Mouse (Mus musculus) hindbrain, embryonic 13.5 days (tissue): ENCODE data around the gene Chml. TPM values are rescaled to one million over a fixed set of nuclear protein-coding genes. Genes with fewer than 3 reads are reported as not detected.

Source experiments
- ATAC-seq: fragments of 200-750 bp; cut with Nextera tagmentation; 2 replicates; pipeline ENCODE4 v1.8.0; 2017; ENCODE audit warnings: moderate TSS enrichment; ENCODE audit not compliant: low FRiP score
- H3K27ac ChIP-seq: fragments of 300-500 bp; sonication (generic); 2 replicates; pipeline ENCODE4 v1.5.1; 2015; ENCODE audit warnings: inconsistent platforms, mild to moderate bottlenecking, moderate library complexity
- H3K27me3 ChIP-seq: fragments of 300-500 bp; sonication (generic); 2 replicates; pipeline ENCODE4 v1.6.1; 2015; ENCODE audit warnings: mild to moderate bottlenecking, inconsistent platforms
- H3K36me3 ChIP-seq: fragments of 300-500 bp; sonication (generic); 2 replicates; pipeline ENCODE4 v1.6.1; 2015; ENCODE audit warnings: mild to moderate bottlenecking, inconsistent platforms
- H3K4me1 ChIP-seq: fragments of 300-500 bp; sonication (generic); replicated peaks from 2 replicates; pipeline ENCODE4 v1.6.1; 2015; ENCODE audit warnings: inconsistent platforms
- H3K4me2 ChIP-seq: fragments of 300-500 bp; sonication (generic); 2 replicates; pipeline ENCODE4 v1.6.1; 2015; ENCODE audit warnings: inconsistent platforms, mild to moderate bottlenecking, moderate library complexity
- H3K4me3 ChIP-seq: fragments of 300-500 bp; sonication (generic); 2 replicates; pipeline ENCODE4 v1.5.1; 2015; ENCODE audit warnings: mild to moderate bottlenecking, inconsistent platforms
- H3K9ac ChIP-seq: fragments of 300-500 bp; sonication (generic); 2 replicates; pipeline ENCODE4 v1.6.1; 2015; ENCODE audit warnings: mild to moderate bottlenecking, inconsistent platforms
- H3K9me3 ChIP-seq: fragments of 300-500 bp; sonication (generic); 2 replicates; pipeline ENCODE4 v1.6.1; 2016; ENCODE audit warnings: inconsistent platforms
- WGBS: fragments of 180-500 bp; shearing (Covaris S2); methylation state at CpG from one replicate; pipeline ENCODE4 v1.1.7; 2015; 5-methylcytosine and 5-hydroxymethylcytosine counted together
- polyA plus RNA-seq: library from polyadenylated mRNA; unstranded; fragments of >200 nt; fragmentation: Nextera tagmentation; extraction: Ambion mirVana; gene quantifications from 2 replicates; pipeline ENCODE4 v1.2.1, GENCODE M21; 2015

The Chml gene
- polyA plus RNA-seq, 1 experiment from 2014 or later: 3.3 TPM

DNA sequence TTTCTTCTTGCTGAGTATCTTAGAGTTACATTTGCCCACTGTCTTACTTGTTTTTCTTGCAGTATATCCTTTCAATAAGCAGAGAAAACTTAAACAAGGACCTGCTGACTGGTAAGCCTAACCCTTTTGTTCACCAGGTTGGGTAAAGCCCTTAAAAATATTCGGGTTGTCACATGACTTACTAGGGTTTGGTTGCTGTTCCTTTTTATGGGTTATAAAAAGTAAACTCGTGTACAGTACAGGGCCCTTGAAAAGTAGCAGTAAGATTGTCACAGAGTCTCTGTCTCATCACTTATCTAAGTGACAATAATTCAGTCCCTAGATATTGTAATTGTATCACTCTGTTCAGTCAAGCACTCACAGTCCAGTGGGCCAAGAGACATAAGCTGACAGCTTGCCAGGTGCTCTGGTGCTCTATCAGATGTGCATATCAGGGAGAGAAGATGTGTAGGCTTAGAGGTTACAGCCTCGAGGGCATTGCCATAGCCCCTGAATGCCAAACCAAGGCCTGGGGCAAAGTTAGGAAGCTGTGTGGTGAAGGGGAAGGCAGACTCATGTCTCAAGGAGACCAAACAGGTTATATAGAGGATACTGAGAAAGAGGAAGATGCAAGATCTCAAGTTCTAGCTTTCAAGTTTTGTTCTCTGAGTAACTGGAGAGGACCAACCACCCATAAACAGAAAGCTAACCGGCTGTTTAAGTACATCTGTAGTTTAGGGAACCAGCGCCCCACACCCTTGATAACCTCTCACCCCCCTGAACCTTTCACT is 49.0 kb downstream of the Chml start:
- H3K9me3 ChIP-seq: no peaks in the 10 kb centered on the region
- ATAC-seq: no peak
- H3K4me1 ChIP-seq: no peaks in the 10 kb centered on the region
- 79% methylated on average over 5 of the region's 5 CpGs for WGBS
- no peaks in the 10 kb centered on the region for H3K27me3 ChIP-seq
- no peak overlapping the region for H3K4me2 ChIP-seq
- no peak overlapping the region for H3K9ac ChIP-seq
- H3K4me3 ChIP-seq: no peak overlapping the region
- no peaks in the 10 kb centered on the region for H3K36me3 ChIP-seq
- H3K27ac ChIP-seq: no peak overlapping the region

DNA sequence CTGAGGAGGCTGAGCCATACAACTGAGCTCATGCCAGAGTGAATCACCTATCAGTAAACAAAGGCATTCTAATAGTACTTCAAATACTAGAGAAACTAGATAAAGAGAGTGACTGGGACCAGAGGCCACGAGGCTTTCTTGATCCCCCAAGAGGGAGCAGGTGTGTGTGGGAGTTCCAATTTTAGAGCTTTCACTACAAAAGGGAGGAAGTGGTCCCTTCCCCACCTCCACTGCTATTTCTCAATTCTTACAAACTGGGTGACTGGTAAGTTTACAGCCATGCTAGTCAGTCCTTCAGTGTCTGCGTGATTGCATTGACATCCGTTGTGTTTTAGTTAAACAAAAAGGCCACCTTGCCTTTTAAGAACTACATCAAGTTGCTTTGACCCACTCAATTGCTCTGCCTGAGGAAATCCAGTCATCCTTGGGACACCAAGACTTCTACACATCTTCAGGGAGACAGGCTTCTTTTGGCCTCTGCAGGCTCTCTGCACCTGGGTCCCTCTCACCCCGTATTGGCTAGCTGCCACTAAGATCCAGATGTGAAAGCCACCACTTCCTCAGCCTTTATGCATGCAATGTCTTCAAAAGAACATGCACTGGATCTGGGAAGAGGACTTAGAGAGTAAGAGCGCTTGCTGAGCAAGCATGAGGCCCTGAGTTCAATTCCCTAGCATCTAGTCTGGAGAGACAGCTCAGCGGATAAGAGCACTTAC is 52.1 kb downstream of the Chml start:
- no peaks in the 10 kb centered on the region for H3K4me1 ChIP-seq
- 85% methylated on average over 6 of the region's 6 CpGs for WGBS
- H3K4me2 ChIP-seq: no peak overlapping the region
- no peak overlapping the region for H3K4me3 ChIP-seq
- H3K36me3 ChIP-seq: no peaks in the 10 kb centered on the region
- no peak for ATAC-seq
- no peak overlapping the region for H3K9ac ChIP-seq
- no peaks in the 10 kb centered on the region for H3K27me3 ChIP-seq
- H3K9me3 ChIP-seq: no peaks in the 10 kb centered on the region
- no peak overlapping the region for H3K27ac ChIP-seq

DNA sequence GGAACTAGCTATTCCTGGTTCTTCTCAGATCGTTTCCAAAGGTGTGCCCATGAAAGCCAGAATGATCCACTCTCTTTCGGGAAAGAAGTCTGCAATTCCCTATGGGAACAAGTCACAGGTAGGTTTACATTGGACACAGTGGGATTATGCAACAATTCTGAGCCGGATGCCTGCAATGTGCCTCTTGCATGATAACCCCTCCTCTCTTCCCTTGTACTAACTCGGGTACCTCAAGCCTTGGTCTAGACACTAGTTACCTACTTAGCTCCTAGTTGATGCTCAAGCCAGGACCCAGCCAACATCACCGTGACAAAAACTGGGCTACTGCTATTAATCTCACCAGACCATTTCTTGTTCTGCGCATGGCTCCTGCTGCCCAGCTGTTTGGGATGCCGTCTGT is 53.6 kb downstream of the Chml start:
- WGBS: 86% methylated on average over 7 of the region's 7 CpGs
- ATAC-seq: no peak
- Histone ChIP-seq H3K9ac (no peak overlapping the region), H3K27ac (no peak overlapping the region), H3K36me3 (no peaks in the 10 kb centered on the region), H3K4me1 (no peaks in the 10 kb centered on the region), H3K4me3 (no peak overlapping the region), H3K4me2 (no peak overlapping the region), H3K27me3 (no peaks in the 10 kb centered on the region), H3K9me3 (no peaks in the 10 kb centered on the region)

DNA sequence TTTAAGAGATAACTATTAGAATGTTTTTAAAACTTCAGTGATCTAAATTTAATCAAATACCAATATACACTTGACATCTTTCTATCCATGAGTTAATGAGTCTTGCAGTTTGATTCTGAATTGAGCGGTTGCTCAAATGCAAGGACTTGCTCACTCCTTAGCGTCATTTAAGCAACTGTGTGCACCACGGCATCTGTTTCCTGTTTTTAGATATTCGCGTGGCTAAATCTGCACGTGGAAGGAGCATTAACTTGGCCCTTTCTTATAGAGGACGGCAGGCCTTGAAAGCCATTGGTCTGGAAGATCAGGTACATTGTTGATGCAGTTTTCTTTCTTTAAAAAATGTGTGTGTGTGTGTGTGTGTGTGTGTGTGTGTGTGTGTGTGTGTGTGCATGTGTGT is 55.0 kb downstream of the Chml start:
- Histone ChIP-seq H3K4me1 (no peaks in the 10 kb centered on the region), H3K36me3 (no peaks in the 10 kb centered on the region), H3K4me3 (no peak overlapping the region), H3K9me3 (no peaks in the 10 kb centered on the region), H3K27me3 (no peaks in the 10 kb centered on the region), H3K4me2 (no peak overlapping the region), H3K27ac (no peak overlapping the region), H3K9ac (no peak overlapping the region)
- WGBS: 84% methylated on average over 7 of the region's 7 CpGs
- no peak for ATAC-seq

DNA sequence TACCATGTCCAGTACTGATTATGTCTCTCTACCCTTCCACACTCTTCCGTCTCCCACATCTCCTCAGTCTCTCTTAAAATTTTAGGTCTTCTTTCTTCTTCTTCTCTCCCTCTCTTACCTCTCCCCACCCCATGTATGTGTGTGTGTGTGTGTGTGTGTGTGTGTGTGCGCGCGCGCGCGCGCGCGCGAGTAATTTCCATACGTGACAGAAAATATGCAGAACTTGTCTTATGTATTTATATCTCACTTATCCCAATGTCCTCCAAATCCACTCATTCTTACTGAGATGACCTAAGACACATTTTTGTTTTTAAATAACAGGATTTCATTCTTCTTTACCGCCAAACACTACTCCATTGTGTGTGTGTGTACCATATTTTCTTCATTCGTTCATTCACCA is 60.2 kb downstream of the Chml start:
- 95% methylated on average over 14 of the region's 14 CpGs for WGBS

More for the DNA sequence above, 60.2 kb downstream of the Chml start:
- Histone ChIP-seq H3K36me3 (no peaks in the 10 kb centered on the region), H3K27me3 (no peaks in the 10 kb centered on the region), H3K4me3 (no peak overlapping the region), H3K4me2 (no peak overlapping the region), H3K9me3 (no peaks in the 10 kb centered on the region), H3K27ac (no peak overlapping the region), H3K4me1 (no peaks in the 10 kb centered on the region), H3K9ac (no peak overlapping the region)
- no peak for ATAC-seq

Other genes with a start within 250 kb of the Chml start
- gene Rgs7, start 200.4 kb downstream of the Chml start, polyA plus RNA-seq: 27.1 and 28.9 TPM in 2 replicates
- gene Kmo, start 72.5 kb downstream of the Chml start, polyA plus RNA-seq: 0.18 and 0.21 TPM in 2 replicates
- gene Fh1, start 67.3 kb downstream of the Chml start, polyA plus RNA-seq: 83.4 and 84.5 TPM in 2 replicates
- gene Opn3, start 125 bp downstream of the Chml start, polyA plus RNA-seq: 5.4 and 6.8 TPM in 2 replicates
- gene Wdr64, start 5.7 kb upstream of the Chml start, polyA plus RNA-seq: not detected in 2 replicates
- 11.6 and 13.8 TPM in 2 replicates for gene Exo1, start 187.7 kb upstream of the Chml start, polyA plus RNA-seq
- not detected in 2 replicates for gene Gm38100, start 227.4 kb upstream of the Chml start, polyA plus RNA-seq